Mouse (Mus musculus): ENCODE results near the gene Cxcl14. TPM values are rescaled to one million over a fixed set of nuclear protein-coding genes. Genes with fewer than 3 reads are reported as not detected.

The Cxcl14 gene
- 10 to 100 TPM; 81.4 to 86.1 TPM for total RNA-seq (2021)
- long read RNA-seq, transcript Cxcl14-201 (4 exons, 1,827 nt) = major isoform, 123 of 135 reads
- long read RNA-seq, partial matches to known transcripts = 10 of 135 reads
- long read RNA-seq, other reads (novel, unspliced or antisense) = 0 of 135 reads

DNA sequence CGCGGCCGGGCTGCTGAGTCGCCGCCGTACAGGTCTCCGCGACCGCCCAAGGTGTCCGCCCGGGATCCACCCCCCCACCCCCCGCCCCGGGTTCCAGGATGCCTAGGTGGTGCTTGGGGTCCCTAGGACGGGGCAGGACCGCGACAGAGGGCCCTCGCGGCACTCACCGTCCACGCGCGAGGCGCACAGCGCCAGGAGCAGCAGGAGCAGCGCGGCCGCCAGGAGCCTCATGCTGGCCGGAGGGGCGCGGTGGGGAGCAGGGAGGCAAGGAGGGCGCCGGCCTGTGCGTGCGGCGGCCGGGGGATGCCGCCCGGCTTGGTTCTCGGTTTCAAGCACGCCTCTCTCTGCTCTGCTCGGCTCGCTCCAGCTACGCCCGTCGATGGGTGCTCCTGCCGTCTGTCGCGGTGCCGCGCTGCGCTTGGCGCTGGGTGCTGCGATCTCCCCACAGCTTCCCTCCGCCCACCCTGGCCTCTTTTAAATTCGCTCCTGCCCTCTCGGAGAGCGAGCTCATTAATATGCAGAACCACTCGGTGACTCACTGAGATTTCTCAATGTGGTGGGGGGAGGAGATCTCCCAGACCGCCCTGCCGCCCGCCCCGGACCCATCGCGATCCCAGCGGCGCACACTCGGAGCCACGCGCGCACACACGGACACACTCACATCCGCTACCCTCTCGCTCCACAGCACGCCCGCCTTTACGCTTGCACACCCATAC, at the start of gene Cxcl14:
Gene Cxcl14, minus strand, starts transcription at position 609 of the 716 bp plus-strand sequence.
- DNase-seq (ENCODE audit: low spot score in 2 of 2) = peak; percentile 54 to 72

DNA sequence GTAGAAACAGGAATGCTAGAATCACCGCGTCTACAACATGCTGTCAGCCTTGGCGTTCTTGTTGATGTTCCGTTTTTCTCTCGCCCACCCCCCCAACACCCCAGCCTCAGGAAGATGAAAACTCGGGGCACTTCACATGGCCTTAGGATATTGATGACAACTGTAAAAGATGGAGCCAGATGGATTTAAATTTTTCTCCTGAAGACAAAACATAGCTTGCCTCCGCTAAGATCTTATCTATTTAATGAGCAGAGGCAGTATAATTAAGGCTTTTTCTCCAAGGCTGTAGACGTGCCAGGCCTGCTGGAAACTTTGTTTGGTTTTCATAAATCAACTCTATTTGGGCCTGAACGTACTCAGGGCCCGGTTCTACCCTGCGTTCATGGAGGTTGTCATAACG, 48.0 kb upstream of the Cxcl14 start:
- DNase-seq (ENCODE audit: low spot score in 2 of 2) = no peak

DNA sequence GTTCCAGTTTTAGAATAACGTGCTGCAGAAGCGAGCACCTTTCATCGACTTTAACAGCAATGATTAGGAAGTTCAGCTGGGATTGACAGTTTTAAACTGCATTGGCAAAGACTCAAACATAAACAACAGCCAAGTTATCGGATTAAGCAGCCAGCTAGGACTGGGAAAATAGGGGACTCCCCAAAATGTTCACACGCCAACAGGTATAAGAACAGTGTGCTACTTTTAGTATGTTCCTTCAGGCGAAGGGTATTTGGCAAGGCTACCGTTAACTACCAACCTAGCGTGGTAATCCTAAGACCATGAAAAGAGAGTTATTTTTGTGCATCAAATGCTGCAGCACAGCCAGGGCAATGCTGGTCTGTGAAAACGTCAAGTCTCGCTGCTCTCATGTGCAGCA, 46.1 kb upstream of the Cxcl14 start:
- no peak for DNase-seq (ENCODE audit: low spot score in 2 of 2)

DNA sequence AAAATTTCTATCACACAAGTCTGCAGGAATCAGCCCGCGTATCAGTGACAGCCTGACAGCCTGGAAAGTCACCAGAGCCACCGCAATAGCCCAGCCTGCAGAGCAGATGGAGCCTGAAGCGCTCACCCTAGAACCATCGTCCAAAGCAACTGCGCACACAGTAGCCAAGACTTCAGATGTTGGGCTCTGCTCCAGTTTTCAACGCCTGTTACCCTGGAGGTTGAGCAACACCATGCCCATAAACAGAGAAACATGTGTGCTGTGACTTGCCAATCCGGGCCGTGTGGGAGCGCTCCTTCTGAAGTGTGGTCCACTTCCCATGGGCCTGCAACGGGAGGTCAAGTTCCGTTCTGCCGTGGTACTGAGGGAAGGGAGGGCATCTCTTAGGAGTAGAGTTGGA, 44.2 kb upstream of the Cxcl14 start:
- DNase-seq (ENCODE audit: low spot score in 2 of 2) = peak in 1 of 2 experiments; percentile 35

DNA sequence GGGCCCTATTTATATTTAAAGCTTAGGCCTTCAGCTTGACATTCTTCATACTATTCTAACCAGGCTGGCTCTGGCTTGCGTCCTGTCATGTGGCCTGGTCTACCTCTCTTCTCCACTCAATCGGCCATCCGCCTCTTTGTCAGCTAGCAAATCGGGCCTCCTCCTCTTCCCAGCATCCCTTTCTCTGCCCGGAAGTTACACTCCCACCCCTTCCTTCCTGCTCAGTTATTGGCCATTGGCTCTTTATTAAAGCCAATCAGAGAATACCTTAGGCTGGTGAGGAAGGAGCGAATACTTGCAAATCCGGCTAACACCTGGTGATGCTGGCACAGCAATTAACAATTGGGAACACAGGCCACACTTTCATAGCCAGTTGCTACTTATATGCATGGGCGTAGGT, 43.5 kb upstream of the Cxcl14 start:
- no peak for DNase-seq (ENCODE audit: low spot score in 2 of 2)

DNA sequence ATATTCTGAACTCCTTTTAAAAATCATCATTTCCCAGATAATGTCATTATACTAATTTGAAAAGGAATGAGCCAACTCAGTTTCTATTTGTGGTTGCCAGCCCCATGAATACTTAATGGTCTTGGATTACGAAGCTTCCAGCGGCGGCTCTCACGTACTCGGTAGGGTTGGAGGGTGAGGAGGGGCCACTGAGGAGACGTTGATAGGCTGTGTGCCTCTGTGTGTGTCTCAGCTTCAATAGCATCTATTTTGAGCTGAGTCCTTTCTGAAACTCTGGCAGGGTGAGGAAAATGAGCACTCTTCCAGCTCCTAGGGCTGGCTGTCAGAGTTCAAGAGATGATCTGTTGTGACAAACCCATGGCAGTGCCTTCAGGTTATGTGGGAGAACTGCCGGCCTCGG, 40.6 kb upstream of the Cxcl14 start:
- no peak for DNase-seq (ENCODE audit: low spot score in 2 of 2)

DNA sequence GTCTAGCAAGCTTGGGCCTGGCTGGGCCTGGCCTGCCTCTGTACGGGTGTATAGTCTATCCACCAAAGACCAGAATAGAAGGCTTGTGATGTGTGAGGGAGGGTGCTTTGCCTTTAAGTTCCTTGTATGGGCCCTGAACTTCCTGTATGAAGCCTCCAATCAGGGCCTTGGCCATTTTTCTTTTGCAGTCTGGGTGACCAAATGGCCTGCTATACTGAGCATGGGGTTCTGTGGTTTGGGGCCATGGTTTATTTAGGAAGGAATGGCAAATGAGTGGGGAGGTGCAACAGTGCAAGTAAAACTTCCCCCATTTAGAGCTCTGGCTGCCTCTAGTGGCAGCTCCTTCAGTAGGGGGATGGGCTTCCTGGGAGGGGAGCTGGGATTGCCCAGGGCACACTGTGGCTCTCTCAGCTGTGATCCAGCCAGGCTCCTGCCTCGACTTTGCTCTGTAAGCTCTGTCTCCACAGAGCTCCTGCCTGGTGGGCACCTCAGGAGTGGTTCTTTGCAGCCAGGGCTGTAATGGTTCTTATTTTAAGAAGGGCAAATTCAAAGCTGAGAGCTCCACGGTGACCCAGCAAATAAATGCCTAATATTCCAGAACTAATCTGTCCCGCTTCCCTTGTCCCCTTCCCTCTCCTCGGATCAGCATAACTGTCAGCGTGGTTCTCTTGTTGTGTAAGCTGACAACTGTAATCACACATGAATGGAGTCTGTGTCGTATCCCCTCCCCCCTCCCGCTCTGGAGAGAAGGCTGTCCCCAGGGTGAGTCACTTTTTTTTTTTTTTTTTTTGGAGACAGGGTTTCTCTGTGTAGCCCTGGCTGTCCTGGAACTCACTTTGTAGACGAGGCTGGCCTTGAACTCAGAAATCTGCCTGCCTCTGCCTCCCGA, 38.7 kb upstream of the Cxcl14 start:
- DNase-seq (ENCODE audit: low spot score in 2 of 2) = no peak

DNA sequence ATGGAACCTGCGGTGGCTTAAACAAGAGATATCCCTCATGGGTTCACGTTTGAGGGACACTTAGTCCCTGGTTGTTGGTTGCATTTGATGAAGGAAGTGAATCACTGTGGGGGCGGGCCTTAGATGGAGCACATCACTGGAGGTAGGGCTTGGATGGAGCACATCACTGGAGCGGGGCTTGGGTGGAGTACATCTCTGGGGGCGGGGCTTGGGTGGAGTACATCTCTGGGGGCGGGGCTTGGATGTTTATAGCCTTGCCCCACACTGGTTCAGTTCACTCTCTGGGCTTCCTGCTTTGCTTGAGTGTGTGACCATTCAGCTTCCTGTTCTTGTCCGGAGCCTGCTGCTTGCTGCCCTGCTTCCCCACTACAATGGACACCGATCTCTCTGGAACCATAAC, 37.9 kb upstream of the Cxcl14 start:
- no peak for DNase-seq (ENCODE audit: low spot score in 2 of 2)

DNA sequence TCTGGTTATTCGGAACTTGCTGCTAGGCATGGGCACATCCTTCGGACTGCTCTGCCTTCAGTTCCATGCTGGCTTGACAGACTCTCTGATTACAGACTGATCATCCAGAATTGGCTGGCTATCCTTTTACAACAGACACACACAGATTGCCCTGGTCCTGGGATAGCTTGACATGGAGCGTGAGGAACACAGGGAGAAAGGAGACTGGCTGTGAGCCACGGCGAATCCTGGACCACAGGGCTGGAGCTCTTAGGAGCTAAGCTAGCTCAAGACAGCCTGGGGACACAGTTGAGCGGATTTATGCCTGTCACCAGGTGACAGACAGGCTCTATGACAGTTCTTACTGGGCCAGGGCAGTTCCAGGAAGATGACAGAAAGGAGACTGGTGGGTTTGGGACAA, 36.0 kb upstream of the Cxcl14 start:
- no peak for DNase-seq (ENCODE audit: low spot score in 2 of 2)

DNA sequence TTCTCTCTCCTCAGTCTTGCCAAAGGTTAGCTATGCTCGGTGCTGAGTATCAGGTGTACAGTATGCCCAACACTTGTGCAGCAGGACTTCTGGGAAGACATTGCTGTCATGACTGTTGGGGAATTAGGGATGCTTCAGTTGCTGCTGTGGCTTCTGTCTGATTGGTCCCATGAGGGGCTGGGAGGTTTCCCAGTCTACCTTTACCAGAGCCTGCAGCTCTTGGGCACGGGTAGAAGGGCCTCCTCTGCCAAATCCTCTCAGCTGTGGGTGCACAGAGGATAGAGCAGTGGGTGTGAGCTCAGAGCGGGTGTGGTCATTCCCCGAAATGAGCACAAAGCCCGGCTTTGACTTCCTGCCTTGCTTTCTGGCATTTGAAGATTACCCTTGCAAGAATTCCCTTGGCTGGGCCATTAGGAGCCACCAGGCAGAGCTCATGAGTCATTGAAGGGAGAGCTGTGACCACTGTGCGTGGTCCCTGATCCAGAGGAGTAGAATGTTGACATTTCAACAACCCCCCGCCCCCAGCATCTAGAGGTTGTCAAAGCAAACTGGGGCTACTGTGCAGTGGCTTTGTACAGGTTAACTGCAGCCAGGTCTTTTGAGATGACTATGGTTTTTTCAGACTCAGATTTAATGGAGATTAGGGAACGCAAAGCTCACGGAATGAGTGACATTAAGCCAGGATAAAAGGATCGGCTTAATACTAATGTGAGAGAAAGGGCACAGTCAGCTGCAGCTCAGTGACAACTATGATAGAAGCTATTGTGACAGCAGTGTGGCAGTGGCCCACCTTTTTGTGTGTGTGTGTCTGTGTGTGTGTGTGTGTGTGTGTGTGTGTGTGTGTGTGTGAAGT, 34.5 kb upstream of the Cxcl14 start:
- no peak for DNase-seq (ENCODE audit: low spot score in 2 of 2)

DNA sequence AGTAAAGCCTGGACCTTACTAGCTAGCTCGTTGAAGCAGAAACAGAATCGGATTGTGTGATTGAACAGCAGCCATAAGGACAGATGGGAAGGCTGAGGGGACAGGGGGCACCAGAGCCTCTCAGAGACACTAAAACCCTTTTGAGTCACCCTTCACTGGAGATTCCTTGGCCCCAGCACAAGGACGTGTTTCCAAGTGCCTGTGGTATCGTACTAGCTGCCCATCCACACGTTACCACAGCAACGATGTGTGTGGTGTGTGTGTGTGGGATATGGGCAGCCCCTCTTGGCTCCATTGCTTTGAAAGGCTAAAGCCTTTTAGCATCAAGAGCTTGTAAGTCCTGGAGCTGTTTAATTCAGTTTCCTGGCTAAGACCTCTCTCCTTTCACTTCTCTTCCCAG, 33.4 kb upstream of the Cxcl14 start:
- DNase-seq (ENCODE audit: low spot score in 2 of 2) = peak; percentile 24 to 30

DNA sequence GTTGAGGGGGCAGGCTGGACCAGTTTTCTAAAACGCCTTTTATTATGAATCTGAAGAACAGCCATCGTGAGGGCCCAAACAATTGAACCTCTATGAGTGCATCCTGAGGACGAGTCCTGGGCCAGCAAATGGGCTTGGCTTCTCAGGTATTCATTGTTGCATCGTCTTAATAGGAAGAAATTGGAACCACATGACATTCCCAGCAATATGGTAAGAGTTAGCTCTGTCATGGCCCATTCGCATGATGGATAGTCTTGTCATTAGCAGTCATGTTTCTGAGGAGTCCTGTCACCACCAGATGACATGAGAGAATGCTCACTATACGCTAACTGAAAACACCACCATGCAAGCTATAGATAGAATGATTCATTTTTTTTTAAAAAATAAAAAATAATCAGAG, 32.8 kb upstream of the Cxcl14 start:
- DNase-seq (ENCODE audit: low spot score in 2 of 2) = no peak

DNA sequence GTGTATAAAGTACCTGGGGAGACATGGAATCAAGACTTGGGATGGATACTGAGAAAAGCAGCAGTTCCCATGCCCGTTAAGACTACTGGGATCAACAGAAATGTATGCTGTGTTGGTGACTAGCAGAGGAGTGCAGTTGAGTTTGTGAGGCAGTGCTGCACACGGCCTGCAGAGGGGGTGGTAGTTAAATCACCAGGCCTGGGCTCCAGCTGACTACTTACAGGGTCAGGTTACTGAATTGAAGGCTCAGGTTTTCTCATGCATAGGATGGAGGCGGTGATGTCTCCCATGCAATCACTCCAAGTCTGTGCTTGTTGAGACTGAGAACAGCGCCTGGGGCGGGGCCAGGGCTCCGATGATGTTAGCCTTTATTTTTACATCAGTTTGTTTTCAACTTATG, 31.4 kb upstream of the Cxcl14 start:
- no peak for DNase-seq (ENCODE audit: low spot score in 2 of 2)

DNA sequence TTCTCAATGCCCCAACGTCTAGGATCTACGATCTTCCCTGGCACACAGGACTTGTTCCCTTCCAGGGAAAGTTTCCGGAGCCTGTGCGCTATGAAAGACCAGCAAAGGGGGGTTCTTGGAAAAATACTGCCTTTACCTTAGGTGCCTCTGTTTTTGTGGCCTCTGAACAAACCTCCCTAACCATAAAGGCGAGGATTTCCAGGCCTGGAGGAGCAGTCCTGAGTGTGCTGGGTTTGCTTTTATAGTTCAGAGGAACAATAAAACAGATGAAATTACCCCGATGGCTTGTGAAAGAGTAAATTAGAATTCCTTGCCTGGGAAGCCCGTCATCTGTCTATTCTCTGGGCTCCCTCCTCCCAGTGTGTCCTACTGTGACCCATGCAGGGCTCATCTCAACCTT, 25.3 kb upstream of the Cxcl14 start:
- no peak for DNase-seq (ENCODE audit: low spot score in 2 of 2)

DNA sequence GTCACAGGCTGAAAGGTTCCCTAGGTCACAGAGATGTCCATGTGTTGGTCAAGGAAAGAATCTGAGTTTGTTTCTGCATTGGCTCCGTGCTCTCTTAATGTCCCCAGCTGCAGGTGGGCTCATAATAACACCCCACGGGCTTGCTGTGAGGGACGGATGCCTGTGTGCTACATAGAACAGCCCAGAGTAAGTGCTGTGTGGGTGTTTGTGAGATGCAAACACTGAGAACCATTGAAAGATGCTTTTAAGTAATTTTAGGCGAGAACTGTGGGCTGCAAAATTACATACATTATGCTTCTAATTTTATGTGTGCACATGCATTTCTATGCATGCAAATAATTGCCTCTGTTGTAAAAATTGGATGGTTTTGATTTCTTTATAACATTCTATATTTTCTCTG, 20.6 kb upstream of the Cxcl14 start:
- no peak for DNase-seq (ENCODE audit: low spot score in 2 of 2)

DNA sequence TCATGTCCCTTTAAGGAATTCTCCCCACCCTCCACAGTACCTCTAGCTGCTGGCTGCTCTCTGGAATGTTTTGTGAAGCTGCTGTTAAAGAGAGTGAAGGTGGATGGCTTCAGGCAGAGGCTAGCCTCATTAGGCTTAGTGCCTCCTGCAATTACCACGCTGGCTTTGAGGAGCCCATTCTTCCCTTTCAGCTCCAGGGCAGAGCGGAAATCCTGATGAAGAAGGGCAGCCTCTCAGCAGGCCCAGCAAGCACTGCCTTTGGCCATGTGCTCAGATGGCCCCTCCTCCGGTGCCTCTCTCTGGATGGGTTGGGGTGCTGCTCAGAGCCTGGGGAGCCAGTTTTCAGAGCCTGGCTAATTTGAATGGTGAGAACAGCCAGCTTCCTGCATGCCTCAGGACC, 18.9 kb upstream of the Cxcl14 start:
- peak in 1 of 2 experiments; percentile 39 for DNase-seq (ENCODE audit: low spot score in 2 of 2)

DNA sequence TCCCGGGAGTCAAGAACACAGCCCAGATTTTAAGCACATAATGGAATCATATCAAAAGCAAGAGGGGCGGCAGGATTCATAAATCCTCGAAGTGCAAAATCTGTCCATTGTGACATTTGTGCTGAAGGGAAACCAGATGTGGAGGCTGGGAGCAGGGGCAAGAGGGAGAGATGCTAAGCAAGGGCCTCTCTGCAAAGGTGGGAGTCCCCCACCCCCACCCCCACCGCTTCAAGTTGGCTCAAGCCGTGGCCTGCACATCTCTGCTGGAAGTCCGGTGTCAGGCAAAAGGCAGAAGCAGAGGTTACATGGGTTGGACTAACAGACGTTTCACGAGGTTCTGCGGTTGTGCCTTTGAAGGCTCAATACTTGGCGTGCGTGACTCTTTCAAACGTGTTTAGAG, 8.7 kb upstream of the Cxcl14 start:
- DNase-seq (ENCODE audit: low spot score in 2 of 2) = no peak

DNA sequence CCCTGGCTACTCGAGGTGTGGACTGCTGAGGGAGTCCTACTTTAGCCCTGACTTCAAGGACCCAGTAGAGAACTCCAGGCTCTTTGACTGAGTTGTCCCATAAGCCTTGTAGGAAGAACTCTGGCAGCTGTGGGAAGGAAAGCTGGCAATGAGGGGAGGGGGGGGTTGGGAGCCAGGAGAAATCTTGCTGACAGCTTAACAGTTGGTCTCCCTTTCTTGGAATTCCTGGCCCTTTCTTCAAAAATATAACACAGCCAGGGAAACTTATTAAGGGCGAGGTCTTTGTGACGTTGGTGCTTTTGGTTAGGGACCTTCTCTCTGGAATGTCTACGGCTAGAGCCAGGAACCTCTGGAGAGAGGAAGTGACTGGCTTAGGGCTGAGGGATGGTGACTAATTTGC, 8.1 kb upstream of the Cxcl14 start:
- DNase-seq (ENCODE audit: low spot score in 2 of 2) = no peak

DNA sequence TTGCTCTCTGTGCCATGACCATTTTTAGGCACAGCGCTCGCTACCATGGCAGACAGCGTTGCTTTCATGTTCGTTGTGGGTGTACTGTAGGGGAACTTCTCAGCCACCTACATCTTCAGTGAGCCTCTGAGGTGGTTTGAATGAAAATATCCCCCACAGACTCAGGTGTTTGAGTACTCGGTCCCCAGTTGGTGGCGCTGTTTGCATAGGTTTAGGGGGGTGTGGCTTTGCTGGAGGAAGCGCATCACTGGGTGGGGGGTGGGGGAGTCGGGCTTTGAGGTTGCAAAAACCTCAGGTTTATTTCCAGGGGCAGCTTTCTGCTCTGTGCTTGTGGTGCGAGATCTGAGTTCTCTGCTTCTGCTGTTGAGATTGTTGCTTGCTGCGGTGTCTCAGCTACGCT, 3.0 kb upstream of the Cxcl14 start:
- no peak for DNase-seq (ENCODE audit: low spot score in 2 of 2)

DNA sequence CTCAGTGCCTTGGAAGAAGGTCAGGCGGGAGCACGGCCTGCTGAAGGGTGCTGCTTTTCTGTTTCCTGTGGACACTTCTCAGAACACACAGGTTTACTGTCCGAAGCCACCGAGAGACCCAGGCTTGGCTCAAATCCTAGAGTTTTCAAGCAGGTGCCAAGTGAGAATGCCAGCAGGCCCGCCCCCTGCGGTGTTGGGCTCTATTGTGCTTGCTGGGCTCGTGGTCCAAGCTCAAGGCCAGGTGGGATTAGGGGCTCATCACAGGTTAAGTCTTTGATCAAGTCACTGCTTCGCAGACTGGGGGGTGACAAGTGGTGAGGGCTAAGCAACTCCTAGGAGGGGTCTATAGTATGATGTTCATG, 289 bp upstream of the Cxcl14 start:
- DNase-seq (ENCODE audit: low spot score in 2 of 2) = peak in 1 of 2 experiments; percentile 34

DNA sequence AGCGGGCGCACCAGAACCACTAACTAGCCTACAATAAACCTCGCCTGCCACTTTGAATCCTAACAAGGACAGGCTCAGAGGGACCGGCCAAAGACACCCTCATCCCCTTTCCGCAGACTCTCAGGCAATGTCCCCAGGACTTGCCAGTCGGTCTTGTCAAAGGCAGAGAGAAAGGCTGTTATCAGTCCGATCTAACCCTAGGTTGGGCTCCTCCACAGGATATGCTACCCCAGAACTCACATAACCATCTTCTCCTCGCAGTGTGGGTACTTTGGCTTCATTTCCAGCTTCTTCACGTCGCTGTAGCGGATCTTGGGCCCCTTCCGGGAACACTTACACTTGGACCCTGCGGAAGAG, 787 bp downstream of the Cxcl14 start:
- DNase-seq (ENCODE audit: low spot score in 2 of 2) = no peak

DNA sequence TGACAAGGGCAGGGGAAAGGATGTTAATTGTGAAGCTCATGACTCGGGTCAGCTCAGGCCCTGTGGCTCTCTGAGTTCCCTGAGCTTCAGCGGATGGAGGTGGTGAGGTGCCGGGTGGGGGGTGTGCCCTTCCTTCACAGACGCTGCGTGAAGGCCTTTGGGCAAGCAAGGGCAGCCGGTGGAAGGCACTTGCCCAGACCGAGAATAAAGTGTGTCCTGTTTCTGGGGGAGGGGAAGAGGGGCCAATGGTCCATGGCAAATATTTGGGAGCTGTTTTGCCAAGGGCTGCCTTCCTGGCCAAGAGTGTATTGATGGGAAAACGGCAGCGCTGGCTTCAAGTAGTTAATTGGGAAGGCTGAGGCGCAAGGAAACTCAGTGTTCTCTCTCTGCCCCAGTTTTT, 1.4 kb downstream of the Cxcl14 start:
- peak; percentile 34 to 39 for DNase-seq (ENCODE audit: low spot score in 2 of 2)
